Mouse (Mus musculus) brain, embryonic 14.5 days (tissue): ENCODE measurements at regions not wholly inside any gene's neighbourhood (a gene's known extent, or its start where the extent isn't known, plus 50 kb on each side); places are given as distances from the start of the nearest gene placed in this dataset.

Source experiments
- CTCF ChIP-seq: fragments of 200-500 bp; IDR thresholded peaks from 2 replicates; pipeline ENCODE4 v1.5.1; 2012; ENCODE audit warnings: inconsistent platforms, mild to moderate bottlenecking, moderate library complexity, borderline replicate concordance; ENCODE audit not compliant: insufficient read depth, insufficient read length; ENCODE audit errors: extremely low read depth
- POLR2A ChIP-seq: fragments of 200-500 bp; IDR thresholded peaks from 2 replicates; pipeline ENCODE4 v1.6.1; 2012; ENCODE audit warnings: mild to moderate bottlenecking, inconsistent platforms, borderline replicate concordance; ENCODE audit not compliant: poor library complexity, insufficient read depth, insufficient read length, severe bottlenecking; ENCODE audit errors: extremely low read depth

DNA sequence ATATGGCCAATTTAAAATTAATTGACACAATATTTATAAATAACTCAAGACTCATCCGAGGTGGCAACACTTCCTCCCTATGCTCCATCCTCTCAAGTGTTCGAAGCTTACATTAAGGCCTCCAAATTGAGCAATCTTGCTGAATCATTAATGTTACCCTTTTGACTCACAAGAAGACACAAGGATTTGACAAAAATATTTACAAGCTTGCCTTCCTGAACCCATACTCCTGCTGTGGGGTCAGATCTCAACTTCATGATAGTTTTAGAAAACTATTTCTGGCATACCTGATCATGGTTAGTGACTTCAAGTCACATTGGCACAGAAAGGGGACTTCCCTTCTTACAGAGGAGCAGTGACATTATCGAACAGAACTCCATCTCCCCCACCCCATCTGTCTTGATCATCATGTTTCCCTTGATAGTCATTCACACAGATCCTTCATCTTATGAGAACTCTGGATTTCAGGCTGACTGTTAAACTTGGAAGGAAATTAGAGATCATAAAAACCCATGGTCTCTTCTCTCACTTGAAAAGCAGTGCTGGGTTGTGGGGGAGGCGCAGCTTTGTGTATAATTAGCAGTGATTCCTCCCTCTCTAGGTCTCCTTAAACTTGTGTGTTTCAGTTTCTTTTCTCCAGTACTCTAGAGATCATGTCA, 311.7 kb upstream of the Actbl2 start:
- TF ChIP-seq POLR2A (no peak), CTCF (no peak)
